Mouse (Mus musculus) kidney, postnatal 0 days (tissue): ENCODE results near the gene Tnfsf15. TPM values are rescaled to one million over a fixed set of nuclear protein-coding genes. Genes with fewer than 3 reads are reported as not detected.

Experiments
- ATAC-seq: fragments of 200-750 bp; cut with Nextera tagmentation; replicated peaks from 2 replicates; pipeline ENCODE4 v1.8.0; 2017; ENCODE audit warnings: low read depth, moderate number of reproducible peaks, moderate TSS enrichment, moderate library complexity; ENCODE audit not compliant: low FRiP score
- DNase-seq: peaks from one replicate; pipeline ENCODE4 v3.0.0-alpha.2; 2016; ENCODE audit warnings: low spot score
- H3K27ac ChIP-seq: fragments of 300-500 bp; sonication (generic); 2 replicates; pipeline ENCODE4 v1.5.1; 2014; ENCODE audit warnings: mild to moderate bottlenecking
- H3K27me3 ChIP-seq: fragments of 300-500 bp; sonication (generic); 2 replicates; pipeline ENCODE4 v1.6.1; 2014; ENCODE audit warnings: low read length, mixed read lengths; ENCODE audit not compliant: insufficient read depth
- H3K36me3 ChIP-seq: fragments of 300-500 bp; sonication (generic); 2 replicates; pipeline ENCODE4 v1.6.1; 2014; ENCODE audit warnings: low read length, mixed read lengths; ENCODE audit not compliant: insufficient read depth
- H3K4me1 ChIP-seq: fragments of 300-500 bp; sonication (generic); replicated peaks from 2 replicates; pipeline ENCODE4 v1.6.1; 2014; ENCODE audit warnings: antibody characterized with exemption, low read length, mixed read lengths; ENCODE audit not compliant: insufficient read depth
- H3K4me2 ChIP-seq: fragments of 300-500 bp; sonication (generic); 2 replicates; pipeline ENCODE4 v1.6.1; 2014; ENCODE audit warnings: mild to moderate bottlenecking, low read length, moderate library complexity, mixed read lengths
- H3K4me3 ChIP-seq: fragments of 300-500 bp; sonication (generic); replicated peaks from 2 replicates; pipeline ENCODE4 v1.5.1; 2014; ENCODE audit warnings: low read depth, low read length
- H3K9ac ChIP-seq: fragments of 300-500 bp; sonication (generic); 2 replicates; pipeline ENCODE4 v1.6.1; 2014; ENCODE audit warnings: low read depth, low read length
- H3K9me3 ChIP-seq: fragments of 300-500 bp; sonication (generic); replicated peaks from 2 replicates; pipeline ENCODE4 v1.6.1; 2016; ENCODE audit warnings: low read length, inconsistent platforms, mixed read lengths
- CTCF ChIP-seq: IDR thresholded peaks from 2 replicates; pipeline ENCODE4 v1.5.1; 2016; ENCODE audit warnings: antibody characterized with exemption, low read depth, mild to moderate bottlenecking, moderate library complexity
- WGBS: fragments of 180-500 bp; shearing (Covaris S2); extraction: QIAGEN DNeasy Blood & Tissue Kit; methylation state at CpG from one replicate; pipeline ENCODE4 v1.1.7; 2014; 5-methylcytosine and 5-hydroxymethylcytosine counted together
- polyA plus RNA-seq: library from polyadenylated mRNA; unstranded; fragments of >200 nt; fragmentation: Nextera tagmentation; extraction: Ambion mirVana; gene quantifications from 2 replicates; pipeline ENCODE4 v1.2.1, GENCODE M21; 2015

The Tnfsf15 gene
- polyA plus RNA-seq, 1 experiment from 2014 or later, result 0.55 TPM

- H3K36me3 ChIP-seq, result no peaks in the 10 kb centered on the region
- 0 out of 2 replicates have a peak, but pooled peaks cover 3% of the 10 kb centered on the region for H3K4me1 ChIP-seq
- DNase-seq (no peak), ATAC-seq (no peak)
- H3K4me2 ChIP-seq, result no peak overlapping the region
- H3K27ac ChIP-seq, result no peak overlapping the region
- 82% methylated on average over 6 of the region's 6 CpGs for WGBS
- H3K27me3 ChIP-seq, result no peaks in the 10 kb centered on the region
- no peak for TF ChIP-seq CTCF
- no peak overlapping the region for H3K9ac ChIP-seq
- H3K4me3 ChIP-seq, result no peak overlapping the region
- no peaks in the 10 kb centered on the region for H3K9me3 ChIP-seq
Measured at GRCm38 (mm10) chr4:63757527-63758154, 12.7 kb upstream of the Tnfsf15 start.

- WGBS, result 63% methylated on average over 2 of the region's 2 CpGs
- Histone ChIP-seq H3K27me3 (no peaks in the 10 kb centered on the region), H3K4me1 (peaks cover 8% of the 10 kb centered on the region; the same call in 1 of the 2 replicates), H3K36me3 (no peaks in the 10 kb centered on the region), H3K9ac (no peak overlapping the region), H3K4me3 (no peak overlapping the region), H3K27ac (no peak overlapping the region), H3K9me3 (no peaks in the 10 kb centered on the region), H3K4me2 (no peak overlapping the region)
- DNase-seq (no peak), ATAC-seq (no peak)
- TF ChIP-seq CTCF, result no peak
Measured at GRCm38 (mm10) chr4:63756072-63756471, 11.2 kb upstream of the Tnfsf15 start.

- H3K36me3 ChIP-seq, result no peaks in the 10 kb centered on the region
- no peaks in the 10 kb centered on the region for H3K27me3 ChIP-seq
- no peak for TF ChIP-seq CTCF
- H3K27ac ChIP-seq, result no peak overlapping the region
- peaks cover 8% of the 10 kb centered on the region; the same call in 1 of the 2 replicates for H3K4me1 ChIP-seq
- peak; percentile 58 for DNase-seq
- no peak overlapping the region for H3K4me2 ChIP-seq
- H3K4me3 ChIP-seq, result no peak overlapping the region
- H3K9me3 ChIP-seq, result no peaks in the 10 kb centered on the region
- ATAC-seq, result peak; percentile 87
- WGBS, result 47% methylated on average over 9 of the region's 9 CpGs
- no peak overlapping the region for H3K9ac ChIP-seq
Measured at GRCm38 (mm10) chr4:63754467-63755020, 9.6 kb upstream of the Tnfsf15 start.

GRCm38 (mm10) chr4:63753855-63754254 lies 8.9 kb upstream of the Tnfsf15 start:
- H3K36me3 ChIP-seq, result no peaks in the 10 kb centered on the region
- H3K4me2 ChIP-seq, result no peak overlapping the region
- H3K9me3 ChIP-seq, result no peaks in the 10 kb centered on the region
- no peak overlapping the region for H3K9ac ChIP-seq
- no peak overlapping the region for H3K27ac ChIP-seq
- 57% methylated on average over 2 of the region's 2 CpGs for WGBS
- no peaks in the 10 kb centered on the region for H3K27me3 ChIP-seq
- ATAC-seq, result no peak
- TF ChIP-seq CTCF, result no peak
- no peak for DNase-seq
- peaks cover 8% of the 10 kb centered on the region; the same call in 1 of the 2 replicates for H3K4me1 ChIP-seq
- no peak overlapping the region for H3K4me3 ChIP-seq

- no peaks in the 10 kb centered on the region for H3K9me3 ChIP-seq
- peak; percentile 70 for DNase-seq
- WGBS, result 49% methylated on average over 16 of the region's 16 CpGs
- no peak overlapping the region for H3K27ac ChIP-seq
- peaks cover 8% of the 10 kb centered on the region; the same call in 1 of the 2 replicates for H3K4me1 ChIP-seq
- no peaks in the 10 kb centered on the region for H3K27me3 ChIP-seq
- TF ChIP-seq CTCF, result peak; percentile 63
- no peak overlapping the region for H3K4me2 ChIP-seq
- peak; percentile 23; the same call in 1 of the 2 replicates for ATAC-seq
- H3K36me3 ChIP-seq, result no peaks in the 10 kb centered on the region
- H3K4me3 ChIP-seq, result no peak overlapping the region
- H3K9ac ChIP-seq, result no peak overlapping the region
Measured at GRCm38 (mm10) chr4:63752687-63753523, 8.0 kb upstream of the Tnfsf15 start.

GRCm38 (mm10) chr4:63748061-63748730 lies 3.3 kb upstream of the Tnfsf15 start:
- no peak for ATAC-seq
- no peaks in the 10 kb centered on the region for H3K27me3 ChIP-seq
- H3K36me3 ChIP-seq, result no peaks in the 10 kb centered on the region
- H3K9me3 ChIP-seq, result no peaks in the 10 kb centered on the region
- DNase-seq, result no peak
- H3K27ac ChIP-seq, result no peak overlapping the region
- peaks cover 14% of the 10 kb centered on the region; the same call in 1 of the 2 replicates for H3K4me1 ChIP-seq
- no peak for TF ChIP-seq CTCF
- H3K4me2 ChIP-seq, result no peak overlapping the region
- H3K9ac ChIP-seq, result no peak overlapping the region
- no peak overlapping the region for H3K4me3 ChIP-seq
- WGBS, result 62% methylated on average over 3 of the region's 3 CpGs
